Mouse (Mus musculus) frontal cortex, adult (tissue): ENCODE data around the gene Entpd2.

ENCODE experiments used
- ATAC-seq: cut with Nextera tagmentation; 2 replicates; pipeline ENCODE4 v1.9.2; 2017; ENCODE audit warnings: mild to moderate bottlenecking, moderate library complexity, mixed read lengths; ENCODE audit not compliant: low TSS enrichment

Gene Entpd2

GRCm38 (mm10) chr2:25429435-25430180 is 33.9 kb downstream of the Entpd2 start:
- ATAC-seq, result no peak

DNA sequence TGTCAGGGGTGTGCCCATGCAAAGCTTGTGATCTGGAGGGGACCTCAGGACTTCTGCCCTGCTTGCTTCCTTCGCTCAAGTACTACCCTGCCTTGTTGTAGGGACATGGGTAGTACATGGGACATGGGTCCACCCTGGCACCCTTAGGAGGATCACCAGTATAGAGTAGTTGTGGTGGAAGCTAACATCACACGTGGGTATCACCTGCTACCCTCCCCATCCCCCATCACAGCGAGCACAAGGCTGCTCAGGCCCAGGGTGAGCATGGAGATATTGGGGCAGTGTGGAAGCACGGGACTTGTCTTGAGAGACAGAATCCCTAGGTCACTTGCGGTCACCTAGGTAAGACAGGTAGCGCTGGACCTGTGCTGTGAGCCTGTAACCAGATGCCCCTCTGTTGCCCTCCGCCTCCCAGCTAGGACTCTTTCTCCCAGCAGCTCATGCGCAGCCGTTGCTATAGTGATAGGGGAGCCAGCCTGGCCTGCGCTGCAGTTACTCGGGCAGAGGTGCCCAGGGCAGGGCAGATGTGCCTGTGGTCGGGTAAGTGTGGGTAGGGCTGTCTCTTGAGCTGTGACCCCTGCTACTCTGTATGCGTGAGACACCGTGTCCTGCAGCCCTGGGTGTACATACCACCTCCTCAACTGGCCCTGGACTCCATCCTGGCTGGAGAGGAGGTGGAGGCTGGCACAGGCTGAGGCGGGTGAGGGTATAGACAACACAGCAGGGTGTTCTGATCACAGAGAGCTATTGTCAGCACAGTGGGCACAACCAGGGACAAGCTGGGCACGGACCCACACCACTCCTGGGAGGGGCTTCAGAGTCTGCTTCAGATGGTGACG is 34.9 kb downstream of the Entpd2 start:
- ATAC-seq, result peak; percentile 28

- ATAC-seq, result no peak
Observed at GRCm38 (mm10) chr2:25431308-25431855, 35.7 kb downstream of the Entpd2 start.

- ATAC-seq, result no peak
Observed at GRCm38 (mm10) chr2:25432326-25433098, 36.8 kb downstream of the Entpd2 start.

- no peak for ATAC-seq
Observed at GRCm38 (mm10) chr2:25433101-25433500, 37.4 kb downstream of the Entpd2 start.

- ATAC-seq, result no peak
Observed at GRCm38 (mm10) chr2:25434292-25434691, 38.6 kb downstream of the Entpd2 start.

- ATAC-seq, result no peak
Observed at GRCm38 (mm10) chr2:25436286-25436820, 40.7 kb downstream of the Entpd2 start.

GRCm38 (mm10) chr2:25441067-25441466 is 45.4 kb downstream of the Entpd2 start:
- ATAC-seq, result no peak

DNA sequence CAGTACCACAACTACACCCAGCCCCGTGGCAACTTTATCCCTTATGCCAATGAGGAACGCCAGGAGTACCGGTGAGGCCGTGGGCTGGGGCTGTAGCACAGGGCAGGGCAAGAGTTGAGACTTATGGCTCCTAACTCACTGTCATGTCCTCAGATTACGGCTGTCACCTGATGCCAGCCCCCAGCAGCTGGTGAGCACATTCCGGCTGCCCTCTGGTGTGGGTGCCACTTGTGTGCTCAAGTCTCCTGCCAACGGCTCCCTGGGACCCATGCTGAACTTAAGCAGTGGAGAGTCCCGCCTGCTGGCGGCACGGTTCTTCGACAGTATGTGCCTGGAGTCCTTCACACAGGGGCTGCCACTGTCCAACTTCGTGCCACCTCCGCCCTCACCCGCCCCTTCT is 47.0 kb downstream of the Entpd2 start:
- ATAC-seq, result no peak
